Mouse (Mus musculus) liver, adult 2 months (tissue): ENCODE measurements at regions not wholly inside any gene's neighbourhood (a gene's known extent, or its start where the extent isn't known, plus 50 kb on each side); places are given as distances from the start of the nearest gene placed in this dataset.

Source experiments
- CTCF ChIP-seq: fragments of 200-500 bp; IDR thresholded peaks from 2 replicates; pipeline ENCODE4 v1.5.1; 2011; ENCODE audit warnings: low read depth, low read length, control low read depth
- POLR2A ChIP-seq: fragments of 200-500 bp; IDR thresholded peaks from 2 replicates; pipeline ENCODE4 v1.6.1; 2011; ENCODE audit warnings: low read length, control low read depth; ENCODE audit not compliant: insufficient read depth; ENCODE audit errors: extremely low read depth

GRCm38 (mm10) chr12:16006688-16007087 is 190.0 kb upstream of the Trib2 start:
- TF ChIP-seq CTCF = no peak
- TF ChIP-seq POLR2A = no peak
